Mouse (Mus musculus): ENCODE measurements around the gene Pgpep1l. TPM values are rescaled to one million over a fixed set of nuclear protein-coding genes. Genes with fewer than 3 reads are reported as not detected.
"Not testable (repeated sequence)": the region's sequence is repeated elsewhere in the genome, so short reads cannot be mapped to it uniquely, and the experiment has no call there.

Pgpep1l gene
- polyA plus RNA-seq, 1 experiment from 2014 or later = not detected

DNA sequence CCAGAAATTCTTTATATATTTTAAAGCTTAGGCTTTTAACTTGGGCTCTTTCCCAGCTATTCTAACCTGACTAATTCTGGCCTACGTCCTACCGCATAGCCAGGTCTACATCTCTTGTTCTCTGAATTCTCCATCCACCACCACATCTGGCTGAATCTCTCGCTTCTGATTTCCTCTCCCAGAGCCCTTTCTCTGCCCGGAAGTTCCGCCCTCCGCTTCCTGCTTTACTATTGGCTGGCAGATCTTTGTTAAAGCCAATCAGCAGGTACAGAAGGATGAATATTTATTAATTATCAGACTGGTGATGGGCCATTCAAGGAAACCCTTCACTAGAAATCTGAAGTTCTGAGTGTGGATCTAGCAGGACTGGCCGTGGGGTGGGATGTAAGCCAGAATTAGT lies 37.1 kb upstream of the Pgpep1l start:
- Histone ChIP-seq H3K4me3 (ENCODE audit: low read depth, low read length) (no peak overlapping the region), H3K27ac (ENCODE audit: low read length) (no peak overlapping the region), H3K9me3 (replicated peaks; ENCODE audit: control insufficient read depth, low read length) (no peaks in the 10 kb centered on the region), H3K9ac (ENCODE audit: low read depth, low read length) (no peak overlapping the region), H3K4me1 (ENCODE audit: control insufficient read depth, low read depth, low read length) (no peaks in the 10 kb centered on the region; the same call in 1 of the 2 replicates), H3K4me2 (ENCODE audit: low read depth, low read length) (no peak overlapping the region), H3K36me3 (ENCODE audit: control insufficient read depth, insufficient read depth) (no peaks in the 10 kb centered on the region), H3K27me3 (ENCODE audit: control insufficient read depth, insufficient read depth, low read depth, low read length) (no peaks in the 10 kb centered on the region)
- 55% methylated on average over 7 of the region's 7 CpGs for WGBS (ENCODE audit: insufficient replicate concordance)
- no peak for ATAC-seq (ENCODE audit: low read depth)

DNA sequence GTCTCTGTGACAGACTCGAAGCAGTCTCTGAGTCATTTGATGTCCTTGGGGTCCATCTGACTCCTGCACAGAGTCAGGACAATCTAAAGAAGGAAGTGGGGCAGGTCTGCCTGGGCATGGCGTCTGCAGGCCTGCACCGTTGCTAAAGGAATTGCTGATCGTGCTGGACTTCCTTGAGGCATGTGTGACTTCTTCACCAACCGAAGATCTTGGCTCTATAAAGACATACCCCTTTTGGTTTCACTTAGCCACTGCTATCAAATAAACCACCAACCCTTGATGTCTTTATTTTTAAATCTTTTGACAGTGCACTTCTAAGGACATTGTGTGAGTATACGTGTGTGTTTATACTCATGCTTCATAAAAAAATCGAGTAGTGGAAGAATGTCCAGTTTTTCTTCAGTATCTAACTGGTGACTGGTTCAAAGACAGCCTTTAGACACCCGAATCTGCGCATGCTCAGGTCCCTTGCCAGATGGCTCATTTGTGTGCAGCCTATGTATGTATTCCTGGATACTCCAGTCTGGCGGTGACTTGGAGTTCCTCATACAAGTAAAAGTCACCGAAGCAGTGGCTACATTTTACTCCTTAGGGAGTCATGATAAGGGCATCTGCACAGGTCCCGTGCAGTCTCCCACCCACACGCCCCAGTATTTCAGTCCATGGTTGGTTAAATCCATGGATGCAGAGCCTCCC lies 34.5 kb upstream of the Pgpep1l start:
- H3K4me1 ChIP-seq (ENCODE audit: control insufficient read depth, low read depth, low read length) = no peaks in the 10 kb centered on the region; the same call in 1 of the 2 replicates
- H3K27me3 ChIP-seq (ENCODE audit: control insufficient read depth, insufficient read depth, low read depth, low read length) = no peaks in the 10 kb centered on the region
- 57% methylated on average over 13 of the region's 13 CpGs for WGBS (ENCODE audit: insufficient replicate concordance)
- H3K9ac ChIP-seq (ENCODE audit: low read depth, low read length) = no peak overlapping the region
- H3K4me3 ChIP-seq (ENCODE audit: low read depth, low read length) = no peak overlapping the region
- H3K27ac ChIP-seq (ENCODE audit: low read length) = no peak overlapping the region
- no peak for ATAC-seq (ENCODE audit: low read depth)
- H3K36me3 ChIP-seq (ENCODE audit: control insufficient read depth, insufficient read depth) = no peaks in the 10 kb centered on the region
- H3K9me3 ChIP-seq (replicated peaks; ENCODE audit: control insufficient read depth, low read length) = no peaks in the 10 kb centered on the region
- H3K4me2 ChIP-seq (ENCODE audit: low read depth, low read length) = no peak overlapping the region

DNA sequence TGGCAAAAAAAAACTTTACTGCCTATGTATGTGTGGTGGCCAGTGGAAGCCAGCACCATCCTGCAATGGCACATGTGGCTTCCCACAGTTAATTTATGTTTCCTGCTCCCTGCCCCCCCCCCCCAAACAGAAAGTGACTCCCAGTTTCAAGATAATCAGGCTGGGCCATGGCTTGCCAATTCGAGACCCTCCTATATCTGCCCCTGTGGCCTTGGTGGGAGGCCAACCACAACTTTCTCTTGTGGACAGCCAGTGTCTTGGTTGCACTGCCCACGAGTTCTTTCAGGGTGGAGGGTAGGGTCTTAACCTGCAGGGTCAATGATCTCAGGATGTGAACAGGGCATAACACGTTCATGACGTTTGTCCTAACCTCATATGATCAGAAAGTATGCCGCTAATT lies 32.5 kb upstream of the Pgpep1l start:
- Histone ChIP-seq H3K4me3 (ENCODE audit: low read depth, low read length) (no peak overlapping the region), H3K4me1 (ENCODE audit: control insufficient read depth, low read depth, low read length) (no peaks in the 10 kb centered on the region), H3K9ac (ENCODE audit: low read depth, low read length) (no peak overlapping the region), H3K27ac (ENCODE audit: low read length) (no peak overlapping the region), H3K36me3 (ENCODE audit: control insufficient read depth, insufficient read depth) (no peaks in the 10 kb centered on the region), H3K9me3 (replicated peaks; ENCODE audit: control insufficient read depth, low read length) (no peaks in the 10 kb centered on the region), H3K4me2 (ENCODE audit: low read depth, low read length) (no peak overlapping the region), H3K27me3 (ENCODE audit: control insufficient read depth, insufficient read depth, low read depth, low read length) (no peaks in the 10 kb centered on the region)
- no peak for ATAC-seq (ENCODE audit: low read depth)
- WGBS (ENCODE audit: insufficient replicate concordance) = 59% methylated on average over 5 of the region's 5 CpGs

DNA sequence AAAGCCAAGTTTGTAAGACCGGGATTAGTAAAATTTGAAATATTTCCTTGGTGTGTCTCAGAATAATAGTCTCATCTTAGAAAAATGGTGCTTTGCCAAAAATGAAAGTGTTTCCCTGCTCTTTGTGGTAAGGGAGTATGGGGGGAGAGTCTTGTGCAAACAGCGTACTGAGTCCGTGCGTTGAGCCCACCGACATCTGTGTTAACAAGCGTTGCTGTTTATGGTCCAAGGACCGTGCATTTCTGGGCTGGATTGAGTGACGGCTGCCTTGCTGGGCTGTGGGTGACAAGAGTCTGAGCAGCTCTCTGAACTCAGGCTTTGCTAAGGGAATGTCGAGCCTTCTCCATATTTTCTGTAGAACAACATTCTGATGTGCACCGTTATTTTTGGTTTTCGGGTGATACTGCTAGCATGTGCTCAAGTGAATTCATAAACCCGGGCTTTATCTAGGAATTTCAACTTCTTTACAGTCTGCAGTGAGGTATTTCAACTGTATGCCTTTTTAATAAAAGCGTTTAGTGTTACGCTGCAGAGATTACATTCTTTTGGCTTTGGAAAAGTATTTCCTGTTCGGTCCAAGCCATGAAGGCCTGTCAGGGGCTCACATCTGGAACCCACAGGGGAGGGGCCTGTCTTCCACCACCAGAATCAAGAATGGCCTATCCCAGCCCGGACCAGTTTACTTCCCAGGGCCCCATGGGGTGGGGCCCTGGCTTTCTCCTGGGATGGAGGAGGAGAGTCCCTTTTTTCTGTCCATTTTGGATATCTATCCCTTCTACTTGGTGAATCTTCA lies 30.2 kb upstream of the Pgpep1l start:
- Histone ChIP-seq H3K36me3 (ENCODE audit: control insufficient read depth, insufficient read depth) (no peaks in the 10 kb centered on the region), H3K4me2 (ENCODE audit: low read depth, low read length) (no peak overlapping the region), H3K27ac (ENCODE audit: low read length) (no peak overlapping the region), H3K9me3 (replicated peaks; ENCODE audit: control insufficient read depth, low read length) (no peaks in the 10 kb centered on the region), H3K4me1 (ENCODE audit: control insufficient read depth, low read depth, low read length) (no peaks in the 10 kb centered on the region), H3K27me3 (ENCODE audit: control insufficient read depth, insufficient read depth, low read depth, low read length) (no peaks in the 10 kb centered on the region), H3K9ac (ENCODE audit: low read depth, low read length) (no peak overlapping the region), H3K4me3 (ENCODE audit: low read depth, low read length) (no peak overlapping the region)
- no peak for ATAC-seq (ENCODE audit: low read depth)
- WGBS (ENCODE audit: insufficient replicate concordance) = 69% methylated on average over 16 of the region's 16 CpGs

DNA sequence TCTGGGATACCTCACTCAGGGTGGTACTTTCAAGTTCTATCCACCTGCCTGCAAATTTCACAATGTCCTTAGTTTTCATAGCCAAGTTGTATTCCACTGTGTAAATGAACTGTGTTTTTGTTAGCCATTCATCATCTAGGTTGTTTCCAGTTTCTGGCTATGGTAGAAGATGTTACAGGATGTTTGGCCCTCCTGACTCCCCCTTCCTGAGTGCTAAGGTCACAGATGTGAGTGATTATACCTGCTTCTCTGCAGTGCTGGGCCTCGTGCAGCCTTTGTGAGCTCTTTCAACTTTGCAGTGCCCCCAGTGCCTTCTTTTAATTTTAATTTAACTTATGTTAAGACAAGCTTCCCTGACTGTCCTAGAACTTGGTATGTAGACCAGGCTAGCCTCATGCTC lies 27.6 kb upstream of the Pgpep1l start:
- H3K4me1 ChIP-seq (ENCODE audit: control insufficient read depth, low read depth, low read length) = no peaks in the 10 kb centered on the region
- no peaks in the 10 kb centered on the region for H3K36me3 ChIP-seq (ENCODE audit: control insufficient read depth, insufficient read depth)
- no peak overlapping the region for H3K9ac ChIP-seq (ENCODE audit: low read depth, low read length)
- H3K27me3 ChIP-seq (ENCODE audit: control insufficient read depth, insufficient read depth, low read depth, low read length) = no peaks in the 10 kb centered on the region
- ATAC-seq (ENCODE audit: low read depth) = no peak
- 44% methylated on average over 1 of the region's 1 CpGs for WGBS (ENCODE audit: insufficient replicate concordance)
- no peak overlapping the region for H3K4me3 ChIP-seq (ENCODE audit: low read depth, low read length)
- no peak overlapping the region for H3K4me2 ChIP-seq (ENCODE audit: low read depth, low read length)
- no peak overlapping the region for H3K27ac ChIP-seq (ENCODE audit: low read length)
- H3K9me3 ChIP-seq (replicated peaks; ENCODE audit: control insufficient read depth, low read length) = no peaks in the 10 kb centered on the region

DNA sequence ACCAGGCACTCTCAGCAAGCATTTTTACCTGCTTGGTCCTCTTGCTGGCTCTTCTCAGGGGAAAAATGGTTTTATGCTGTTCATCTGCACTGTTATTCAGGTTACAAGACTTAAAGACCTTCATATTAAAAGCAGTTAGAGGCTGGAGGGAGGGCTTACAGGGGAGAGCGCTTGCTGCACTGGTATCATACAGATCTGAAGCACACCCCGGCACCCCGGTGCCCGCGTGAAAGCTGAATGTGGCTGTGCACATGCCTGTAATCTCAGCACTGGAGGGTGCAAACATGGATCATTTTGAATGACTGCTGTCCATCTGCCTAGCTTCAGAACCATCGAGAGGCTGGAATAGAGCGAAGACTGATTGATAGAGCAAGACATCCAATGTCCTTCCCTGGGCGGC lies 25.0 kb upstream of the Pgpep1l start:
- no peak overlapping the region for H3K27ac ChIP-seq (ENCODE audit: low read length)
- no peak overlapping the region for H3K4me2 ChIP-seq (ENCODE audit: low read depth, low read length)
- no peaks in the 10 kb centered on the region for H3K36me3 ChIP-seq (ENCODE audit: control insufficient read depth, insufficient read depth)
- no peak for ATAC-seq (ENCODE audit: low read depth)
- no peaks in the 10 kb centered on the region for H3K27me3 ChIP-seq (ENCODE audit: control insufficient read depth, insufficient read depth, low read depth, low read length)
- H3K9me3 ChIP-seq (replicated peaks; ENCODE audit: control insufficient read depth, low read length) = no peaks in the 10 kb centered on the region
- no peaks in the 10 kb centered on the region for H3K4me1 ChIP-seq (ENCODE audit: control insufficient read depth, low read depth, low read length)
- no peak overlapping the region for H3K9ac ChIP-seq (ENCODE audit: low read depth, low read length)
- H3K4me3 ChIP-seq (ENCODE audit: low read depth, low read length) = no peak overlapping the region
- WGBS (ENCODE audit: insufficient replicate concordance) = 78% methylated on average over 8 of the region's 8 CpGs

DNA sequence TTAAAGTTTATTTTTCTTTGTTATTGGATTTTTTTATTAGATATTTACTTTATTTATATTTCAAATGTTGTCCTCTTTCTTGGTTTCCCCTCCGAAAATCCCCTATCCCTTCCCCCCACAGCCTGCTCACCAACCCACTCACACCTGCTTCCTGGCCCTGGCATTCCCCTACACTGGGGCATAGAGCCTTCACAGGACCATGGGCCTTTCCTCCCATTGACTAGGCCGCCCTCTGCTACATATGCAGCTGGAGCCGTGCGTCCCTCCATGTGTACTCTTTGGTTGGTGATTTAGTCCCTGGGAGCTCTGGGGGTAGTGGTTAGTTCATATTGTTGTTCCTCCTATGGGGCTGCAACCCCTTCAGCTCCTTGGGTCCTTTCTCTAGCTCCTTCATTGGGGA lies 24.0 kb upstream of the Pgpep1l start:
- not testable (repeated sequence) for H3K27ac ChIP-seq (ENCODE audit: low read length); H3K9me3 ChIP-seq (replicated peaks; ENCODE audit: control insufficient read depth, low read length); H3K9ac ChIP-seq (ENCODE audit: low read depth, low read length); H3K36me3 ChIP-seq (ENCODE audit: control insufficient read depth, insufficient read depth); H3K27me3 ChIP-seq (ENCODE audit: control insufficient read depth, insufficient read depth, low read depth, low read length); ATAC-seq (ENCODE audit: low read depth); H3K4me1 ChIP-seq (ENCODE audit: control insufficient read depth, low read depth, low read length); H3K4me2 ChIP-seq (ENCODE audit: low read depth, low read length); H3K4me3 ChIP-seq (ENCODE audit: low read depth, low read length)
- WGBS (ENCODE audit: insufficient replicate concordance) = 69% methylated on average over 4 of the region's 4 CpGs

DNA sequence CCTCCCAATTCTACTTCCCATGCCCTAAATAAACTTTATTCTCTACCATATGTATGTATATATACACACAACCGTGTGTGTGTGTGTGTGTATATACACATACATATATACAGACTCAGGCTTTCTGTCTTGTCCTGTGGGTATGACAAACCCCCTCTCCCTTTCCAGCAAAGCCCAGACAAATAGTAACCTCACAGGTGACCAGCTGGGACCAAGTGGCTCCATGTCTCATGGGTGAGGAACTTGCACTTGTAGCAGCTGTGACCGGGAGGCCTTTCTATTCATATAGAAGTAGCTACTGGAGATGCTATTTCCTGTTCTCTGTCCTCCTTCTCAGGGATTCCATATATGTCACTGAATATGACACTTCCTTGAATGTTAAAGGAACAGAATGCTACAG lies 23.5 kb upstream of the Pgpep1l start:
- no peaks in the 10 kb centered on the region for H3K36me3 ChIP-seq (ENCODE audit: control insufficient read depth, insufficient read depth)
- no peaks in the 10 kb centered on the region for H3K27me3 ChIP-seq (ENCODE audit: control insufficient read depth, insufficient read depth, low read depth, low read length)
- H3K4me3 ChIP-seq (ENCODE audit: low read depth, low read length) = no peak overlapping the region
- H3K4me2 ChIP-seq (ENCODE audit: low read depth, low read length) = no peak overlapping the region
- 51% methylated on average over 2 of the region's 2 CpGs for WGBS (ENCODE audit: insufficient replicate concordance)
- no peak overlapping the region for H3K9ac ChIP-seq (ENCODE audit: low read depth, low read length)
- ATAC-seq (ENCODE audit: low read depth) = no peak
- H3K27ac ChIP-seq (ENCODE audit: low read length) = no peak overlapping the region
- no peaks in the 10 kb centered on the region for H3K9me3 ChIP-seq (replicated peaks; ENCODE audit: control insufficient read depth, low read length)
- no peaks in the 10 kb centered on the region for H3K4me1 ChIP-seq (ENCODE audit: control insufficient read depth, low read depth, low read length)

Measured in liver, embryonic 16.5 days (tissue).